Mouse (Mus musculus): ENCODE measurements around the gene Psmd1.
A peak's percentile ranks its signal among the peaks of the same experiment; 100 is the strongest.

The Psmd1 gene

DNA sequence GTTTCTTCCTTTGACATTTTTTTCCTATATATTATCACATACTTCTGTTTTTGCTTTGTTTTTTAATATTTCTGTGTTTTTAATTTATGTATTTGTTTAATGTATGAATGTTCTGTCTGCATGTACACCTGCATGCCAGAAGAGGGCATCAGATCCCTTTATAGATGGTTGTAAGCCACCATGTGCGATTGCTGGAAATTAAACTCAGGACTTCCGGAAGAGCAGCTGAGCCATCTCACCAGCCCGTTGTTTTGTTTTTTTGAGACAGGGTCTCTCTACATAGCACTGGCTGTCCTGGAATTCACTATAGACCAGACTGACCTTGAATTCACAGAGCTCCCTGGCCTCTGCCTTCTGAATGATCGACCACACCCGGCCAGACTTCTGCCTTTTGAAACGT, 1.7 kb upstream of the Psmd1 start:
- no peak for DNase-seq

DNA sequence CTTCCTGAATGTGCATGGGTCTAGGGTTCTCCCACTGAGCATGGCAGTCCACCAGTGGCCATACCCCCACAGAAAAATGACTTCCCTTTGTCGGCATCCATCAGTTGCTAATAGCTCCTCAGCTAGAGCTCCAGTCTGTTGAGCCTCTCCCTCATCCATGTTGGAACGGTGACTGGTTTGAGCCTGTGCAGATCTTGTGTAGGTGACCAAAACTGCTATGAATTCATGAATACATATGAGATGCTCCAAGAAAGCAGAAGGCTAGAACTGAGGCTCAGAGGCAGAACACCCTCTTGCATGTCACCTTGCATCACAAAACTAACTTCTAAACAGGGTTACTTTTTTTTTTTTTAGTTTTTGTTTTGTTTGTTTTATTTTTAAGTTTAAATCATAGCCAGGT, 12.4 kb downstream of the Psmd1 start:
- no peak for DNase-seq

DNA sequence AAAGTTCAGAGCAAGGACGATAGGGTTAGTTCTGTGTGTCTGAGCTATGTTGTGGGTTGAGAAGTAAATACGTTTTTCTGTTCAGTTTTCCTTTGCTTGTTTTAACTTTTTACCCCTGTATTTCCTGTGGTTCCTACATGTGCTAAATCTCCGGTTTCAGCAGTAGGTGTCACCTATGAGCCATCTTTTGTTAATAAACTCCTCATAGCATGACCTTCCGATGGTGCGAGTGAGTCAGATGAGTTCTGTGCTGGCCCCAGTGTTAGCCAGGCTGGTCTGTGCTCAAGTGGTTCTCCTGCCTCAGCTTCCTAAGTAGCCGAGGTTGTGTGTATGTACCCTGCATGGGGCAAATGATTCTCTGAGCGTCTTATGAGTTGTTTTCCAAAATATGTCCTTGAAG, 30.2 kb downstream of the Psmd1 start:
- no peak for DNase-seq

DNA sequence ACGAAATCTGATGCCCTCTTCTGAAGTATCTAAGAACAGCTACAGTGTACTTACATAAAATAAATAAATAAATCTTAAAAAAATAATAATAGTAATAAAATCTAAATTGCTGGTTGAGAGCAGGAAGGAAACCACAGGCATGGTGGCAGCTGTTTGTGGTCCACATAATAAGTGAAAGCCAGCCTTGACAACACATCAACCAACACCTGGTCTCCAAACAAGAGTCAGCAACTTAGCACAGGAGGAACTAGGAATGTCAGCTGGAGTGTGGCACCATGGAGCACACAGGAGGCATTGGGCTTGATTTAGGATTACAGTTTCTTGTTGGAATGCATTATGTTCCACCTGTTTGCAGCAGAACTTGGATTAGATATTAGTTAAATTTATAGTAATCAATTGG, 40.9 kb downstream of the Psmd1 start:
- DNase-seq, result no peak

DNA sequence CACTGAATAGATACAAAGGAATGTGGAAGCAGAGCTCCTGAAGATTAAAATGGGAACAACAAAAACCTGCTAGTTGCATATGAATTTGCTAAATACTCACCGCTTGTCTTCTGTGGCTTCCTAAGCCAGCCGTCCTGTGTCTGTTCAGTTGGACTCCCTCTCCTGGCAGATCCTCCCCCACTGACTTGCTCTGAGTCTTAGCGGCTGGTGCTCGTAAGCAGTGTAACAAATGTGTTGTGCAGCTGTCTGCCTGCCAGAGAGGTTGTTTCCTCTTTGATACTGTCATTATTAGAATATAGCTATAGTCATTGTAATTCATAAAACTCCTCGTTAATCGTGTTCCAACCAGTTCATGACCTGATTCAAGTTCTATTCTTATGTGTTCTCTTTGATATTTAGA, 47.6 kb downstream of the Psmd1 start, which contains the start of gene Htr2b:
TSS of gene Htr2b (minus strand) at position 192 of the 400 bp plus-strand sequence.
- peak; percentile 46 for DNase-seq

DNA sequence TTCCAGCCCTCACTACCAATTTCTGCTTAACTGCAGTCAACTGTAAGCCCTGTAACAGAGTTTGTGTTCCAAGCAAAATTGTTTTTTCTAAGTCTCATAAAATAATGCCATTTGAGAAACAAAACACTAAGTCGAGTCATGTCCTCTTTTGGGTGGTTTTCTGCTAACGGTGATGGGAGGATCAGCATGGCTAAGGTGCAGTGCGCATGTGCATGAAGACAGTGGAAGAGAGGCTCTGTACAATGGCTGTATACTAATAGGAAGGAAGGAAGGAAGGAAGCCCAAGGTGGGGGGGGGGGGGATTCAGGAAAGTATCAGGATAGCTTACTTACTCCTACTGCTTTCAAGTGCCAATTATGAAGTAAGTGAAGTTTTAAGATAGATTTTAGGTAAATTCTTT, 50.0 kb downstream of the Psmd1 start:
- DNase-seq, result no peak

DNA sequence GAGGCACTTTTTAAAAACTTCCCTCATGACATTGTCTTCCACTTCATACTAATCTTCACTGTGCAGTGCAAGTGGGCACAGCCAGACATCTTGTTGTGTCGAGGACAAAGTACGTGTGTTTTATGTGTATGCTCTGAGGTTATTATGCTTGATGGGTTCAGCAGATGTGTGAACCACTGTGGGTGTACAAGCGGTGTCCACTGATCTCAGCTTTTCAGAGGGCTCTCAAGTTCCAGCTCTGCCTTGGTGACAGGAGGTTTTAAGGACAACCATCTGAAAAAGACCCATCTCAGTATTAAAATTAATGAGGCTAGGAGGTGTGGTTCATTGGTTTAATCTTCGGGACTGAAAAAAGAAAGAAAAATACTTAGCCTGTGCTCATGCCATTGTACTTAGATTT, 55.4 kb downstream of the Psmd1 start:
- no peak for DNase-seq

DNA sequence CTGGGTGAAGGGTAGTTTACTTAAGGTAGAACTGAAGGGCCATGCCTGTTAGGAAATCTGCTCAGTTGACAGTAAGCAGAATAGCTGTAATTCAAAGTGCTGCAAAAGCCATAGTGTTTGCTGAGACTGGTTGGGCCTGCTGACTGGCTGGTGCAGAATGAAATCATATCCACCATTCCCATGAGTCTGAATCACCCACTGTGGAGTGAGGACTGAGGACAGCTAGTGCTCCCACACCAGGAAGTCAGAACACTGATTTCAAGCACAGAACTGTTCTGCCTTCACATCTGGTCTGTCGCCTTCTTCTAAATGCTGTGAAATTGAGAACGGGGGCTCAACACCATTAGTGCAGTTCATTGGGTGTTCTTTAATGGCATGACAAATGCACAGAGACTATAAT, 61.8 kb downstream of the Psmd1 start:
- no peak for DNase-seq

DNA sequence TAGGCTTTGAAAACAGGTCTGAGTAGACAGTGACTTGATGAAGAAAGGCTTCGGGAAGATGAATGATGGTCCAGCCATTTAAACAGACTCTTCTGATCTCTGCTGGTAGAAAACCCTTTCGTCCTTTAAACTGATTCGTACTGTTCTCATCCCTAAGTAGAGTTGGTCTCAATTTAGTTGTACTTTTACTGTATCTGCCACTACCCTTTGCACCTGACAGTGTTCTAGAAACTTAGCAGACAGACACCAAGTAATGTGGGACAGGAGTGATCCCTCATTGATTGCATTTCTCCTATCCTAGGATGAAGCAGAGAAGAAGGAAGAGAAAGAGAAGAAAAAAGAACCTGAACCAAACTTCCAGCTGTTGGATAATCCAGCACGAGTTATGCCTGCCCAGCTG, 69.2 kb downstream of the Psmd1 start, which contains the start of gene Gm21972:
TSS of gene Gm21972 (plus strand) at position 301 of the 400 bp plus-strand sequence.
- DNase-seq, result no peak

DNA sequence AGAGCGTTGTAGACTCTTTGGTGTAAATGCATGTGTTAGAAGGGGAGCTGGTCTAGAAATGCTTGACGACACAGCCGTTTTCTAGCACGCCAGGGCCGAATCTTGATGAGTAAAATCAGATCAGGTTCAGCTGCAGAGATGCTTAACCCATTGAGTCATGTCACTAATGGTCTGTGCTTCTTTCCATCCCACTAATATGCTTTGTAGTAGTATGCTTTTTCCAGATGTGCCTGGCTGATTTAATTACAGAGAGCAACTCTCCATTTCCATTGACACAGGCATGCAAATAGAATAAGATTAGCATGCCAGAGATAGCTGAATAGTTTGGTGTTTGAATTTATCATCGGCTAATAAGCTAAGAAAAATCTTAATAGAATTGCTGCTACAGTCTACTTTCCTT, 71.1 kb downstream of the Psmd1 start:
- DNase-seq, result no peak

DNA sequence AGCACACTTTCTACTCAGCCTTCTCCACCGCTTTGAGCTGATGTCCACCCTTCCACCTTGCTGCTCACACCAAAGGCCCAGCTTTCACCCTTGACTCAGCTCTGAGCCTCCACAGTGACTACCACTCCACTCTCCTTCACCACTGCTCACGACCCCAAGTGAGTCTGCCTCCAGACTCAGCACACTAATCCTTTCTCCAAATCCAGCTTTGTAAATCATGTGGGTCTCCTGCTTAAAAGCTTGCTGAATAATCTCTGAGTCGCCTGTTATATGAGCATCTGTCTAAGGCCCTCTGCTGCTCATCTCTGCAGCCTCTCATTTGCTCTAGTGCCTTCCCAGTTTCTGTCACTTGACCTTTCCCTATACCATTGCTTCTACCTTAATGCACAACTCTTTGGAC, 76.9 kb downstream of the Psmd1 start:
- no peak for DNase-seq

DNA sequence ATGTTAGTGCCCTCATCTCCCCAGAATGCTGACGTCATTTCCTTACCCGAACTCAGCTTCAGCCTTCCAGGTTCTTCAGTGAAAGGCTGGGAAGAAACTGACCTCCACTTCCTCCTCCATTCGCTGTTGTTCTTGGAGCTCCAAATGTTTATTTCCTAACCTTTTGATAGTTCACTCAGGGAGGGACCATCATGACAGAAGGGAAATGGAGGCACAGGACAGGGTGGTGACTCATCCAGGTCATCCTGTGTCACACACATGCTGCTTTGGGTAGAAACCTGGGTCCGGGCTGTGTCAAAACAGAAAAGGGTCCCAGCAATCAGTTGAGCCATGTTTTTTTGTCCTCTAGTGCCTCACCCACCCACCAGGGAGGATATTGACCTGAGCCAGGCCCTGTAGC, 79.0 kb downstream of the Psmd1 start:
- no peak for DNase-seq

DNA sequence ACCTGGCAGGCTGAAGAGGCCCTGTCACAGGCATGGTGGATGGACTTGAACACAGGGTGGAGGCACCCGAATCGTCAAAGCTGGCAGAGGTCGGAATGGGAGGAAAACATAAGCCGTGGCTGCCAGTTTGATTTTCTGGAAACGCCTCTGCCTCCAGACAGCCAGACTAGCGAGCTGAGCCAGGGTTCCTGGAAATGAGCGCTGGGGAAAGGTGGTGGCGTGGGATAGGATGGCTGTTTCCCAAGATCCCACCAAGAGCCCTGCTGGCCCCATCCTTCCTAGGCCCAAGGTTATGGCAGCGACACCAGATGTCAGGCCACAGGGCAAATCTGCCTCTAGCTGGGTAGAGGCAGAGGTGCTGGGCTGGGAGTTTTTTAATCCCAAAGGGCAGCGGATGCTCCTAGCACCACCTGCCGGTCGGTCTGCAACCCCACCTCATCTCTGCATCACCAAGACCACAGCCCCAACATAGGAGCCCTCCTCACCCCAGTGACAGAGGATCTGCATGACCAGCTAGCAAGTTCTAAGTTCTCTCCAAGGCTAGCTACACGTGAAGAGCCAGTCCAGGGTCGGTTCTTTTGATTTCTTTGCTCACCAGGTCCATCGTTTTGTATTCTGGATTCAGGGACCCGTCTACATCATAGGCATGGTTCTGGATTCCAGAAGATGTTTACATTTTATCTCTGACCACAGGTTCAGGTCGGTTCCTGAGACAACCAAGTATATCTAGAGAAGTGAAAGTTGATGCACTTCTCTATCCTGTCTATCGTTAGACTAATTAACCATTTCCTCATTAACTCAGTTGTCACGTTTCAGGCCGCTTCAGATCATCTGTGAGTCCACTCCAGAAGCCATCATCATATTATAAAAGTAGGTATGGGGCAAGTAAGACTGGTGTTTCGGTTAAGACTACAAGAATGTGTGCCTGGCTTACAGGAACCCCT, 80.1 kb downstream of the Psmd1 start:
- no peak for DNase-seq

DNA sequence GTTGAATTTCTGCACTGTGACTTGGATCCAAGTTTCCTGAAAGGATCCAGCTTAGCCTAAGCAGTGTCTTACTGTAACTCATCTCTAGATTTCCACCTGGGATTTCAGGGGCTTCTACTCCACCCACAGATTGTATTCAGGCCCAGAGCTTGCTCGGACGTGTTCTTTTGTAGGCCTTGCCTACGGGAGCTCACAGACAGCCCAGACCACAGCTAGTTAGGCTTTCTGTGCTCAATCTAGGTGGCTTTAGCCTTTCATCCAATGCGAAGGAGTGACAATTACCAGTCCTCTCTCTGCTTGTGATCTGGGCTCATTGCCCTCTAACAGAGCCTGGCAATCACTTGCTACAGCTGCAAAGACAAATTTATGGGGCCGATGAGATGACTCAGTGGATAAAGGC, 82.1 kb downstream of the Psmd1 start:
- no peak for DNase-seq

DNA sequence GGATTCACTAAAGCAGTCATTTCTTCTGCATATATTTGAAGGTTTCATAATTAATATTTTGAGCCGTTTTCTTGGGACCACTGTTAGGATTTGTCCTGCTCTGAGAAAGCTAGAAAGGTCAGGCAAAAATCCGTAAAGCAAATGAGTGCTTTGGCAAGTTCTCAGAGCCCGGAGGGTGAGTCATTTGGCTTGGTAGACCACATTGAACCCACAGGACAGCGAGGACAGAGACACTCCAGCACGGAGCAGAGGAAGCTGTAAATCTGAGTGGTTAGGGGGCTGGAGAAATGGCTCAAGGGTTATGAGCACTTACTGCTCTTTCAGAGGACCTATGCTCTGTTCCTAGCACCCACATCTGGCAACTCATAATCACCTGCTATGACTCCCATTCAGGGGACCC, 83.4 kb downstream of the Psmd1 start:
- DNase-seq, result no peak

DNA sequence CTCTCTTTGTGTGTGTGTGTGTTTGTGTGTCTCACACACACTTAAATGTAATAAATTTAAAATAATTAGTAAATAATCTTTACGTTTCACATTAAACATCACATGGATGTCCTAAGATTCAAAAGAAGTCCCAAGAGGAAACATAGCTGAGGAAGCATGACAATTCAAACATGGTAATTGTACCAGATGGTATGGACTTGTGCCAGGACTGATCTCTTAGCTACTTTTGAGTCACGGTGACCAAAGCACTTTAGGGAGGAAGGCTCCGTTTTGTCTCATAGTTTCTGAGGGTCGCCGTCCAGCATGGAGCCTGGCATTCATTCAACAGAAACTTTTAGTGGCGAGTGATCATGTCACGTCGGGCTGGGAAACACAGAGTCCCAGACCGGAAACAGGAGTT, 84.0 kb downstream of the Psmd1 start:
- no peak for DNase-seq

DNA sequence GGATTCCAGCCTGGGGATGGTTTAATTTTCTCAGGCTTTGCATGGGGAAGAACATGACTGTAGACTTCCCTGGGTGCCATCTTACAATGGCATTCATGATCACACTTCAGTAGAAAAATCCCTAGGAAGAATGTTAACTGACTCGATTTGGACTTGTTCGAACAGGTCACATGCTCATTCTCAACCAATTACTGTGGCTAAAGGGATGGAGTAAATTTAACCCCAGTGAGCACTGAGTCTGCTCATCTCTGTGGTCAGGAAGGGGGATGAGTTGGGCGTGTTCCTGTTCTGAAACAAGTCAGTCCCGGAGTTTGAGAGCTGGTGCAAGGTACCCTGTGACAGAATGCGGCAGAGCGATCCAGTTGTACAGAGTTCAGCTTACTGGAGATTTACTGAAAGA, 86.7 kb downstream of the Psmd1 start:
- no peak for DNase-seq

DNA sequence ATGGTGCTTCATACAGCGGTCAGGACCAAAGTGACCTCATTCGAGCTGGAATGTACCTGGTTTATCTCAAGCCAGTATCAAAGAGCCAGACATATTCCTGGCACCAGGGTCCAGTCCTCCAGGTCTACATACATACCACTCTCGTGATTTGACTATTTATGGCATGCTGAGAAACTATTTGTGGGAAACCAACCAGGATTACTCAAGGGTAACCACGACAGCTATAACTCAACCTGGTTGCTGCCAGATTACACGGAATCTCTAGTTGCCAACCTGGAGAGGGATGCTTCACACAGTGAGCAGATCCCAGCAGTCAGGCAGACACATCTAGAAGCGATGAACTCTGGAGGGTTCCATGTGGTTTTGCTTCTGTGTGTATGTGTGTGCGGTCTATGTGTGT, 87.2 kb downstream of the Psmd1 start:
- no peak for DNase-seq

DNA sequence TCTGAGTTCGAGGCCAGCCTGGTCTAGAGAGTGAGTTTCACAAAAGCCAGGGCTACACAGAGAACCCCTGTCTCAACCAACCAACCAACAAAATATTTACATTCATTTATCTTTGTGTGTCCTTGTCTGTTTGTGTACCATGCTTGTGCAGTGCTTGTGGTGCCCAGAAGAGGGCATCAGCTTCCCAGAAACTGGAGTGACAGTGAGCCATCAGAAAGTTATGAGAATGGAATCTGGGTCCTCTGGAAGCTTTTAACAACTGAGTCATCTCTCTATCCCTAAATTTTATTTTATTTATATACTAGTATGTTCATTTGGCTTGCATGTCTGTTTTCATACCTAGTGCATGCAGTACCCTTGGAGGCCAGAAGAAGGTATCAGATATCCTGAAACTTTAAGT, 88.4 kb downstream of the Psmd1 start:
- no peak for DNase-seq

DNA sequence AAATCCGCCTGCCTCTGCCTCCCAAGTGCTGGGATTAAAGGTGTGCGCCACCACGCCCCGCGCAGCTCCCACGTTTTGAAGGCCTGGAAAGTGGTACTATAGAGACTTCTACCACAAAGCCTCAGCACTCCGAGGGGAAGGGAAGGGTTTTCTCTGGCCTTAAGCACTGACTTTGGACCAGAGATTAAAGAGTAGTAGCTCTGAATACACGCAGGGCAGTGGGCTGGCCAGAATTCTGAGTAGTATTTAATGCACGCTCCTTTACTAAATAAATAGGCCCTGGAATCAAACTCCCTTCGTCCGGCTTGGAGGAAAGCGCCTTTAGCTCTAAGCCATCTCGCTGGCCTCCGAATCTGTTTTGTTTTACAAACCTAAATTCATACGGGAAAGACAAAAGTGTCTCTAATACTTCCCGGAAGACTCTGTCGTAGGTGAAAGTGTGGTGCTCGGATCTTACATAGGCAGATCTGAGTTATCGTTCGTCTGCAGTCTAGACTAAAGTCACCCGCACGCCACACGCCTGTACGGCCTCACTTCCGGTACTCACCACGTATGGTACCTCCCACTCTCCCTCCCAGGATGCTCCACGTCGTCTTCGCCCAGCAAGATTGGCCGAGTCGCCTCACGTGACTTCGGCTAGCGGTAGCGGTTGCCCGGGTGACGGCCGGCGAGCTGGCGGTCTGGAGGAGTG, 90.1 kb downstream of the Psmd1 start, which contains the start of gene Armc9:
TSS of gene Armc9 (plus strand) at position 648 of the 691 bp plus-strand sequence.
- DNase-seq, result peak; percentile 97

DNA sequence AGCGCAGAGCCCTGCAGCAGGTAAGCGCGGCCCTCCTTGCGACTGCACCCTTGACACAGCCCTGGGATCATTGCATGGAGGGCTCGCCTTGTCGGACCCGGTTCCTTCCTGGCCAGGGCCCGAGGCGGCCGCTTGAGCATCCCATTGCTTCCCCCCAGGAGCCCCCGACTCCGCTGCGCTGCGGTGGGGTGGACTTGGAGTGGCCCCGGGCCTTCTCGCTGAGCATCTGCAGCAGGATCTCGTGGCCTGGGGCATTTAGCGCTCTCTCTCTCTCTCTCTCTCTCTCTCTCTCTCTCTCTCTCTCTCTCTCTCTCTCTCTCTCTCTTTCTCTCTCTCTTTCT, 90.6 kb downstream of the Psmd1 start:
- no peak for DNase-seq

DNA sequence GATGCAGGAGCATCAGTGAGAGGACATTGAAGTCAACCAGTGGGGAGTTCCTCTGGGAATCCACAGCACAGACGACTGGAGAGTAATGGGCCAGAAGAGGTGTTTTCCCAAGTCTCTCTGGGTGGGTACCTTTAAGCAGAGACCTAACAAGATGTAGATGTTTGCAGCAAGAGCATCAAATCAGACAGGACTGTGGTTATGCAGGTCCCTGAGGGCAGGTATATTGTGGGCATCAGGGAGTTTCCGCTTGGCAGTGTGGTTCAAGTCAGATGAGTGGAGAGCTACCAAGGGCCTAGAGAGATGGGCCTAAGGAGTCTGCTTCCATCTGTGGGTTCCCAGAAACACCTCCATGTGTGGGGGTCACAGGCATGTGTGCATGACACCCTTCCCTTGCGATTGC, 91.9 kb downstream of the Psmd1 start:
- DNase-seq, result no peak

DNA sequence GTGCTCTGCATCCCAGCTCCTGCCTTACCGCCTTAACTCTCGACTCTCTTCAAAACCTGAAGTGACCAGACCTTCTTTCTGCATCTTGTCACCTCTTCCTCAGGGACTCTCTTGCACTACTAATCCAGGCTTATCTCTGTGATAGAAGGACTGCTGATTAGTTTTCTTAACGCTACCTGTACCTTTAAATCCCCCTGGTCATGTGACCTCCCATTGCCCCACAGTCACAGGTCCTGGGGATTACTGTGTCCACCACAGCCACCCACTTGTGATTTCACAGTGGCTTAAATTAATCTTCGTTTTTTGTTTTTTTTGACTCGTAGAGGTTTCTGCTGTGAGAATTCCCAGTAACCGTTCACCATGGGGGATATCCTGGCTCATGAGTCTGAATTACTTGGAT, 92.4 kb downstream of the Psmd1 start:
- DNase-seq, result no peak

DNA sequence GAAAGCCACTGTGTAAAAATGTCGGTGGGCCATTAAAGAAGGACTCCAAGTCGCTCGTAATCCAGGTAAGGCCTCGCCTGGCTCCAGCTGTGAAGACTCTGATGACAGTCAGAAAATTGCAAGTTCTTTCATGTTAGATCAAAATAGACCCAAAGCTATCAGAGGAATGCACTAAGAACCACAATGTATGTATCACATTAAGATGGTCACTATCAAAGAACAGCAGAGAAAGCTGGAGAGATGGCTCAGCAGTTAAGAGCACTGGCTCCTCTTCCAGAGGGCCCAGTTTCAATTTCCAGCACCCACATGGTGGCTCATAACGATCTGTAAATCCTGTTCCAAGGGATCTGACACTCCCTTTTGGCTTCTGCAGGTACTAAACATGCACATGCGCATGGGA, 95.9 kb downstream of the Psmd1 start:
- DNase-seq, result no peak

Data from layer of hippocampus, adult 9-11 months (tissue).